Mouse (Mus musculus): Measurements from ENCODE around the gene Ntm.

The Ntm gene

GRCm38 (mm10) chr9:29244006-29244405 is 718.9 kb downstream of the Ntm start:
- in situ Hi-C loops (cut with MboI, MseI) = no loop called here

GRCm38 (mm10) chr9:29242497-29243422 is 720.2 kb downstream of the Ntm start:
- in situ Hi-C loops (cut with MboI, MseI) = no loop called here

GRCm38 (mm10) chr9:29240797-29241196 is 722.1 kb downstream of the Ntm start:
- in situ Hi-C loops (cut with MboI, MseI) = no loop called here

- in situ Hi-C loops (cut with MboI, MseI) = no loop called here
These were observed 724.0 kb downstream of the Ntm start for GRCm38 (mm10) chr9:29238973-29239372.

GRCm38 (mm10) chr9:29236752-29237151 is 726.2 kb downstream of the Ntm start:
- in situ Hi-C loops (cut with MboI, MseI) = no loop called here

GRCm38 (mm10) chr9:29227747-29228146 is 735.2 kb downstream of the Ntm start:
- in situ Hi-C loops (cut with MboI, MseI) = no loop called here

- in situ Hi-C loops (cut with MboI, MseI) = no loop called here
These were observed 739.9 kb downstream of the Ntm start for GRCm38 (mm10) chr9:29222915-29223545.

GRCm38 (mm10) chr9:29220941-29221615 is 741.9 kb downstream of the Ntm start:
- in situ Hi-C loops (cut with MboI, MseI) = no loop called here

GRCm38 (mm10) chr9:29220493-29220892 is 742.4 kb downstream of the Ntm start:
- in situ Hi-C loops (cut with MboI, MseI) = no loop called here

GRCm38 (mm10) chr9:29217951-29218350 is 745.0 kb downstream of the Ntm start:
- in situ Hi-C loops (cut with MboI, MseI) = no loop called here

- in situ Hi-C loops (cut with MboI, MseI) = no loop called here
These were observed 746.4 kb downstream of the Ntm start for GRCm38 (mm10) chr9:29216528-29216927.

- in situ Hi-C loops (cut with MboI, MseI) = no loop called here
These were observed 747.1 kb downstream of the Ntm start for GRCm38 (mm10) chr9:29215796-29216195.

GRCm38 (mm10) chr9:29215241-29215640 is 747.7 kb downstream of the Ntm start:
- in situ Hi-C loops (cut with MboI, MseI) = no loop called here

- in situ Hi-C loops (cut with MboI, MseI) = no loop called here
These were observed 753.7 kb downstream of the Ntm start for GRCm38 (mm10) chr9:29209243-29209642.

GRCm38 (mm10) chr9:29208142-29208541 is 754.8 kb downstream of the Ntm start:
- in situ Hi-C loops (cut with MboI, MseI) = no loop called here

GRCm38 (mm10) chr9:29205680-29206079 is 757.3 kb downstream of the Ntm start:
- in situ Hi-C loops (cut with MboI, MseI) = no loop called here

- in situ Hi-C loops (cut with MboI, MseI) = no loop called here
These were observed 760.7 kb downstream of the Ntm start for GRCm38 (mm10) chr9:29202196-29202595.

- in situ Hi-C loops (cut with MboI, MseI) = no loop called here
These were observed 761.5 kb downstream of the Ntm start for GRCm38 (mm10) chr9:29201163-29202053.

- in situ Hi-C loops (cut with MboI, MseI) = no loop called here
These were observed 765.9 kb downstream of the Ntm start for GRCm38 (mm10) chr9:29197046-29197445.

- in situ Hi-C loops (cut with MboI, MseI) = no loop called here
These were observed 768.7 kb downstream of the Ntm start for GRCm38 (mm10) chr9:29194265-29194664.

GRCm38 (mm10) chr9:29183011-29183410 is 779.9 kb downstream of the Ntm start:
- in situ Hi-C loops (cut with MboI, MseI) = no loop called here
